ENCODE assay signal across 8 mouse cellular contexts in the genomic region with DNA sequence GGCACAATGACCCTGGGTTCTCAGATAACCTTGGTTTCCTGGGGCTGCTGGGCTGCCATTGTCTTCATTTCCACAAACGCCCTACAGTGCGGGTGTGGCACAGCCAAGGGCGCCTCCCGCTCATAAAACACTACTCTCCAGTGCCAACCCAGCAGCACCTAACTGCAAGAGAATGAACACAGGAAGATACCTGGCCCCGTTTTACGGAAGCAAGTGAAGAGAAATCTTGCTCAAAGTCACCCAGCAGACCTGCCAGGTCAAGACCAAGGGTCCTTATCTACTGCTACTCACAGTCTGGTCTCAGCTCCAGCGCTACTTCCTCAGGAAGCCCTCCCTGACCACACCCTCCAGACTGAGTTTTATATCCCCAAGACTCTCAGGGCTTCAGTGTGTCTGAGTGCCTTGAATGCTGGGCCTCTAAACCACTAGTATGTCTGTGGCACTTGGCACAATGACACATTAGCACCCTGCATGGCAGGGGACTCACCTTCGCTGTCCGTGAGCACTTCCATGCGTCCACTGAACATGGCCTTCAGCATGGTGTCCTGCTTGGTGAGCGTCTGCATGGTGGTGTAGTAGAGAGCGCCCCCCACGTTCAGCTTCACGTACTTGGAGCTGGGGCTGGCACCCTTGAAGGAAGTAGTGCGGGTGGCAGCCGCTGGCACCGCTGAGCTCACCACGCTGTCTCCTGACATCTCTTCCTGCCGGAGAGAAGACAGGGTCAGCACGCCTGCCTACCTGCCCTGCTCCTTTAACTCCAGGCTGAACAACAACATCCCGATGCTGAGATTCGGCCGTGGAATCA. TPM values are rescaled to one million over a fixed set of nuclear protein-coding genes. Genes with fewer than 3 reads are reported as not detected.
DNase-seq lines count a peak whose midpoint lies in the region; ATAC-seq and TF ChIP-seq lines count a peak whose summit lies in the region.

No protein-coding gene starts in this region.

- H3K36me3 ChIP-seq in thymus, adult 2 months (ENCODE audit: control insufficient read depth, insufficient read depth, low read length), result 0 out of 2 replicates have a peak, but pooled peaks cover 8% of the 10 kb centered on the region
- H3K36me3 ChIP-seq in intestine, embryonic 16.5 days (ENCODE audit: control insufficient read depth, insufficient read depth, low read length), result peaks cover 7% of the 10 kb centered on the region

- WGBS in thymus, adult 2 months, result 38% methylated on average over 23 of the region's 23 CpGs
- WGBS in intestine, embryonic 16.5 days, result 77% methylated on average over 23 of the region's 23 CpGs

- H3K4me1 ChIP-seq in thymus, adult 2 months (replicated peaks; ENCODE audit: control insufficient read depth, insufficient read depth, low read length), result peaks cover 53% of the 10 kb centered on the region
- peaks cover 96% of the 10 kb centered on the region for H3K4me1 ChIP-seq in intestine, embryonic 16.5 days (ENCODE audit: control insufficient read depth, insufficient read depth, low read length)

- no peak for TF ChIP-seq POLR2A in thymus, adult 2 months (IDR thresholded peaks at IDR 0.05; ENCODE audit: control insufficient read depth, extremely low read depth, insufficient read depth, low read length, poor library complexity)

- peak overlapping the region; percentile 62 for H3K9ac ChIP-seq in intestine, embryonic 16.5 days (ENCODE audit: low read depth, low read length)

- TF ChIP-seq CTCF in thymus, adult 2 months (IDR thresholded peaks at IDR 0.05; ENCODE audit: borderline replicate concordance, control insufficient read depth, extremely low read depth, insufficient read depth, low read length, poor library complexity), result no peak

- no peaks in the 10 kb centered on the region for H3K27me3 ChIP-seq in thymus, adult 2 months (ENCODE audit: control insufficient read depth, insufficient read depth, low read length)
- no peaks in the 10 kb centered on the region for H3K27me3 ChIP-seq in intestine, embryonic 16.5 days (replicated peaks; ENCODE audit: control insufficient read depth, insufficient read depth, low read length)

- H3K9me3 ChIP-seq in intestine, embryonic 16.5 days (ENCODE audit: control insufficient read depth, low read length), result no peaks in the 10 kb centered on the region

- peak; percentile 21 for ATAC-seq in intestine, embryonic 16.5 days

- H3K27ac ChIP-seq in thymus, adult 2 months (ENCODE audit: control insufficient read depth, insufficient read depth, low read length), result no peak overlapping the region
- peak overlapping the region; percentile 97 for H3K27ac ChIP-seq in intestine, embryonic 16.5 days (ENCODE audit: low read length)

- no peak overlapping the region for H3K4me3 ChIP-seq in thymus, adult 2 months (ENCODE audit: control insufficient read depth, insufficient read depth, low read length)
- H3K4me3 ChIP-seq in intestine, embryonic 16.5 days (ENCODE audit: low read length), result no peak overlapping the region

- H3K4me2 ChIP-seq in intestine, embryonic 16.5 days (ENCODE audit: low read depth, low read length), result peak overlapping the region; percentile 21; the same call in 1 of the 2 replicates

- peak; percentile 39 for DNase-seq in thymus, adult 2 months
- no peak for DNase-seq in thymus, postnatal 0 days (ENCODE audit: low spot score)
- peak; percentile 56 for DNase-seq in lung, postnatal 10 days
- DNase-seq in embryo, embryonic 11 days, result no peak
- DNase-seq in cerebellum, postnatal 36 days, result no peak
- DNase-seq in cerebellum, adult 8-10 months, result no peak
- DNase-seq in left cerebral cortex, adult 18-20 months (ENCODE audit: low spot score in 2 of 2), result no peak

RNA-seq across cellular contexts. Expression of a gene that starts 5.7 kb away (rescaled TPM):
- polyA plus RNA-seq in thymus, adult 2 months (2012; rRNA removed), result 76.3 and 87.7 TPM in 2 replicates
- polyA plus RNA-seq in thymus, postnatal 0 days (2015; fragmentation: Nextera tagmentation; extraction: Ambion mirVana), result 65.6 and 65.8 TPM in 2 replicates
- 132 and 137 TPM in 2 replicates for polyA plus RNA-seq in intestine, embryonic 16.5 days (2015; fragmentation: Nextera tagmentation; extraction: Ambion mirVana)
- 10 to 100 TPM; 64.6 to 68.6 TPM for total RNA-seq in left cerebral cortex, adult 18-20 months (2021)

RNA-seq across cellular contexts. Expression of a gene that starts 5.8 kb away (rescaled TPM):
- 123 and 133 TPM in 2 replicates for polyA plus RNA-seq in thymus, adult 2 months (2012; rRNA removed)
- polyA plus RNA-seq in thymus, postnatal 0 days (2015; fragmentation: Nextera tagmentation; extraction: Ambion mirVana), result 29.4 and 29.7 TPM in 2 replicates
- polyA plus RNA-seq in intestine, embryonic 16.5 days (2015; fragmentation: Nextera tagmentation; extraction: Ambion mirVana), result 36.4 and 43.5 TPM in 2 replicates
- 10 to 100 TPM; 86.2 to 93.3 TPM for total RNA-seq in left cerebral cortex, adult 18-20 months (2021)

Comparison
In these comparisons a context has a peak if more than half of its experiments do, and no peak if none do; other contexts are left out.
1. DNase-seq: peak in thymus, adult 2 months (single experiment) and lung, postnatal 10 days (single experiment); none in thymus, postnatal 0 days (single experiment), embryo, embryonic 11 days (single experiment), cerebellum, postnatal 36 days (0 of 2), cerebellum, adult 8-10 months (single experiment) and left cerebral cortex, adult 18-20 months (0 of 2).